Mouse (Mus musculus) heart, embryonic 16.5 days (tissue): ENCODE measurements around the gene 9430097D07Rik. TPM values are rescaled to one million over a fixed set of nuclear protein-coding genes. Genes with fewer than 3 reads are reported as not detected.

ENCODE experiments used
- ATAC-seq: fragments of 200-750 bp; cut with Nextera tagmentation; replicated peaks from 2 replicates; pipeline ENCODE4 v1.8.0; 2017; ENCODE audit warnings: moderate number of reproducible peaks; ENCODE audit not compliant: insufficient read depth, low FRiP score; ENCODE audit errors: extremely low read depth
- H3K27ac ChIP-seq: fragments of 300-500 bp; sonication (generic); 2 replicates; pipeline ENCODE4 v1.5.1; 2014; ENCODE audit warnings: mild to moderate bottlenecking, low read length, control low read depth, moderate library complexity
- H3K27me3 ChIP-seq: fragments of 300-500 bp; sonication (generic); 2 replicates; pipeline ENCODE4 v1.6.1; 2014; ENCODE audit warnings: low read length, mixed read lengths; ENCODE audit not compliant: control insufficient read depth, insufficient read depth
- H3K36me3 ChIP-seq: fragments of 300-500 bp; sonication (generic); 2 replicates; pipeline ENCODE4 v1.6.1; 2014; ENCODE audit not compliant: control insufficient read depth, insufficient read depth
- H3K4me1 ChIP-seq: fragments of 300-500 bp; sonication (generic); 2 replicates; pipeline ENCODE4 v1.6.1; 2014; ENCODE audit warnings: low read length, mixed read lengths; ENCODE audit not compliant: control insufficient read depth, insufficient read depth
- H3K4me2 ChIP-seq: fragments of 300-500 bp; sonication (generic); 2 replicates; pipeline ENCODE4 v1.6.1; 2014; ENCODE audit warnings: low read depth, mild to moderate bottlenecking, control low read depth, low read length
- H3K4me3 ChIP-seq: fragments of 300-500 bp; sonication (generic); 2 replicates; pipeline ENCODE4 v1.5.1; 2014; ENCODE audit warnings: mild to moderate bottlenecking, control low read depth, low read length
- H3K9ac ChIP-seq: fragments of 300-500 bp; sonication (generic); 2 replicates; pipeline ENCODE4 v1.6.1; 2014; ENCODE audit warnings: low read length, control low read depth
- H3K9me3 ChIP-seq: fragments of 300-500 bp; sonication (generic); replicated peaks from 2 replicates; pipeline ENCODE4 v1.6.1; 2016; ENCODE audit warnings: low read length; ENCODE audit not compliant: control insufficient read depth
- WGBS: fragments of 180-500 bp; shearing (Covaris S2); extraction: QIAGEN DNeasy Blood & Tissue Kit; methylation state at CpG from one replicate; pipeline ENCODE4 v1.1.7; 2014; 5-methylcytosine and 5-hydroxymethylcytosine counted together
- polyA plus RNA-seq: library from polyadenylated mRNA; unstranded; fragments of >200 nt; fragmentation: Nextera tagmentation; extraction: Ambion mirVana; gene quantifications from 2 replicates; pipeline ENCODE4 v1.2.1, GENCODE M21; 2015

9430097D07Rik gene
- polyA plus RNA-seq: not detected in 2 replicates

DNA sequence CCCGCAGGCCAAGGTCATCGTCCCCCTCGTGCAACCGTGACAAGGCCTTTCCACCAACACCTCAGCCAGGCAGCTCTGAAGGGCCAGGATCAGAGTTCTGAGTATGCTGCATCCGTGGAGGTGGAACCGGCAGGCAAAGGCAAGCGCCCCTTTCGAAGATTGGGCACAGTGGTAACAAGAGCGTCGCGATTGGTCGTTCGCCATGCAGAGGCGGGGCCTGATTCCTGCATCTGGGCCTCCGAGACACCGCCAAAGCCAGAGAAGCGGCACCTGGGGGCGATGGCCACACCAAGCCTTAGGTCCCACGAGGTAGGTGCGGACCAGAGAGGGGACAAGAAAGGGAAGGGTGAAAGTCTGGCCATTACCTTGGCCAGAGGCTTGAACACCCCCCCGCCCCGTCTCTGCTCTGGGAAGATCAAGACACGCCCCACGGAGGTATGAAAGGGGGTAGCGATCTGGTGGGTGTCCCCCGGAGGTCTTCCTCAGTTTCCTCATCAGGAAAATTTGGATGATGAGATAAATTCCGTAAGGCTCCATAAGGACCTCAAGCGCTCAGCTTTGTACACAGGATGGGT, at the start of gene 9430097D07Rik:
TSS of gene 9430097D07Rik (minus strand) at position 99 of the 575 bp plus-strand sequence.
- no peak within 1 kb of the TSS for H3K27ac ChIP-seq
- H3K4me3 ChIP-seq: peak within 1 kb of the TSS; percentile 37
- H3K9me3 ChIP-seq: no peaks in the 10 kb centered on the region
- peak within 1 kb of the TSS; percentile 62 for H3K4me2 ChIP-seq
- no peak; the same call in 1 of the 2 replicates for ATAC-seq
- peak within 1 kb of the TSS; percentile 37; the same call in 1 of the 2 replicates for H3K9ac ChIP-seq
- H3K27me3 ChIP-seq: peaks cover 28% of the 10 kb centered on the region
- H3K4me1 ChIP-seq: peaks cover 17% of the 10 kb centered on the region
- 9% methylated on average over 28 of the region's 28 CpGs for WGBS
- H3K36me3 ChIP-seq: peaks cover 7% of the 10 kb centered on the region; the same call in 1 of the 2 replicates

DNA sequence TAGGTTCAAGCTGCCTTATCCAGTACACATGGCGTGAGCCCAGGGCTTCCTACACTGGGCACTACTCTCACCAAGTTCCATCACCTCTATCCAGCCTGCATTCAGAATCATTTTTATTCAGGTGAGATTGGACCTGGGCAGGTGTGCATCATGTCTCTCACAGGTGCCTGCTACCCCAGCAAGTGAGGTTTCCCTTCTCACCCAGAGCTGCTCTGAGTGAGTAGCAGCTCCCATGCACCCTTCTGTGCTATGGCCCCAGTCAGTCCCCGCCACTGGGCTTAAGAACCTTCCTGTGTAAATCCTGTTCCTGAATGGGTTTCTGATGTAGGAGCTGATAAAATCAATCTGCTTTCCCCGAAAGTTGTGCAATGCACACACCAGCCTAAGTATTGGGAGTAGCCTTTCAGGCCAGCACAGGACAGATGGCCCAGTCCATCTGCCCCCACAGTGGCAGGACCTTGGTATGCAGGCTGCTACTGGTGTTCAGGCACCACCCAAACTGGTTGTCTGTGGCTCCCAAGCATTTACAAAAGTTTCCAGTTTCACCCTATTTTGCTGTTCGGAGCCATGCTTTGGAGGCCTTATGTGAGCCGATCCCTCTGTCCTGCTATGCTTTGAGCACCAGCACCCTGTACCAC, 48.7 kb upstream of the 9430097D07Rik start:
- Histone ChIP-seq H3K4me2 (no peak overlapping the region), H3K9ac (no peak overlapping the region), H3K9me3 (no peaks in the 10 kb centered on the region), H3K27me3 (no peaks in the 10 kb centered on the region), H3K27ac (peak overlapping the region; percentile 99; the same call in 1 of the 2 replicates), H3K4me3 (no peak overlapping the region), H3K36me3 (0 out of 2 replicates have a peak, but pooled peaks cover 1% of the 10 kb centered on the region), H3K4me1 (peaks cover 67% of the 10 kb centered on the region)
- 70% methylated on average over 5 of the region's 5 CpGs for WGBS
- ATAC-seq: no peak

DNA sequence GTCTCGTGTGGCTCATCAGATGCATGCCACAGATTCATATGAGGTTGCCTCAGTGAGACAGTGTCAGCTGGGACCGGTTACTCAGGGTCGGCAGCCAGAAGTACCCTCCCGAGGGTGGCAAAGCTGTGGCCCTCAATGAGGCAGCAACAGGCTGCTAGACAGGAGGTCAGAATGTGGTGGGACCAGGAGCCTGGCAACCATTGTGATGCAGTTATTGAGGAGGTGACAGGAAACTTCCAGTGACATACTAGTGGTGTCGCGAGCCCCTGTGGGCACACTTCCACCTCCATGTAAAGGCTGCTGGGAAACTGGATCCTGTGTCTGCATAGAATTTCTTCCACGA, 46.0 kb upstream of the 9430097D07Rik start, which contains the start of gene Ak1:
TSS of gene Ak1 (plus strand) at position 242 of the 343 bp plus-strand sequence.
- peaks cover 43% of the 10 kb centered on the region for H3K4me1 ChIP-seq
- H3K27me3 ChIP-seq: no peaks in the 10 kb centered on the region
- H3K27ac ChIP-seq: peak within 1 kb of the TSS; percentile 95
- WGBS: 13% methylated on average over 7 of the region's 7 CpGs
- H3K4me3 ChIP-seq: no peak within 1 kb of the TSS; the same call in 1 of the 2 replicates
- no peak; the same call in 1 of the 2 replicates for ATAC-seq
- H3K4me2 ChIP-seq: peak within 1 kb of the TSS; percentile 44
- H3K36me3 ChIP-seq: peaks cover 23% of the 10 kb centered on the region
- peaks cover 3% of the 10 kb centered on the region; the same call in 1 of the 2 replicates for H3K9me3 ChIP-seq
- H3K9ac ChIP-seq: peak within 1 kb of the TSS; percentile 58

DNA sequence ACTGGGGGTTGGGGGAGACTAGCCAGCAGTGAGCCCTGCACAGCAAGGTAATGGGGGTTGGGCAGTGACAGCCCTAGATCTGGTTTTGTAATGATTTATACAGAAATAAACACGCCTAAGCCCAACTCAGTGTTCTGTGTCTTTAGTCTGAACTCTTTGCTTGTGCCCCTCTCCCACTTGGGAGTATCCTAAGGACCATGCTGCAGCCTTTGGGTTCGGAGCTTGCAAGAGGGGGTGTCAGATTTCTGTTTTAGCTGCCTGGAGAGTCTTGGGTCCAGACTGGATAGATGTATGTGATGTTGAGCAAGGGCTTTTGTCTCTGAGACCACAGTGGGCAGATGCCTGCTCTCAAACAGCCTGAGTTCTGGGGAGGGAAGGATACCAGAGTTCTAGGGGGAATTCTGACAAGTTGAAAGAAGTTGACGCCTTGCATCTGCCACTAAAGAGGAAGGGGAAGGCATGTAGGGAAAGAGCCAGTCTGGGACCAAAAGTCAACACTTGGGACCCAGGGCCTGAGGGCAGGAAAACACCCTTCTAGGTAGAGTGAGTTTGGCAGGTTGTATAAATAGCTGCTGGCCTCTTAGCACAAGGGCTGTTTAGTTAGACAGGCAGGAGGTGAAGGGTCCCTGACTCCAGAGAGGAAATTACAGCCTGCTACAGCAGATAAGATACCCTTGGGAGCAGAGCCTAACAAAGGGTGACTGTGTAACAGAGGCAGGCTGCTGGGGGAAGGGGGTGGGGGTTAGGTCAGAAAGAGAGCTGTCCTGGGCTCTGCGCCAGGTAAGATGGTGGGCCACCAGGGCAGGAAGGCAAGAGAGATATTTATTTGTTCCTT, 45.4 kb upstream of the 9430097D07Rik start:
- no peaks in the 10 kb centered on the region for H3K27me3 ChIP-seq
- H3K4me1 ChIP-seq: peaks cover 40% of the 10 kb centered on the region
- H3K4me2 ChIP-seq: peak overlapping the region; percentile 44
- WGBS: 15% methylated on average over 4 of the region's 4 CpGs
- peak overlapping the region; percentile 95 for H3K27ac ChIP-seq
- H3K9me3 ChIP-seq: peaks cover 3% of the 10 kb centered on the region; the same call in 1 of the 2 replicates
- peaks cover 24% of the 10 kb centered on the region for H3K36me3 ChIP-seq
- H3K4me3 ChIP-seq: no peak overlapping the region
- peak; percentile 86 for ATAC-seq
- peak overlapping the region; percentile 58 for H3K9ac ChIP-seq

DNA sequence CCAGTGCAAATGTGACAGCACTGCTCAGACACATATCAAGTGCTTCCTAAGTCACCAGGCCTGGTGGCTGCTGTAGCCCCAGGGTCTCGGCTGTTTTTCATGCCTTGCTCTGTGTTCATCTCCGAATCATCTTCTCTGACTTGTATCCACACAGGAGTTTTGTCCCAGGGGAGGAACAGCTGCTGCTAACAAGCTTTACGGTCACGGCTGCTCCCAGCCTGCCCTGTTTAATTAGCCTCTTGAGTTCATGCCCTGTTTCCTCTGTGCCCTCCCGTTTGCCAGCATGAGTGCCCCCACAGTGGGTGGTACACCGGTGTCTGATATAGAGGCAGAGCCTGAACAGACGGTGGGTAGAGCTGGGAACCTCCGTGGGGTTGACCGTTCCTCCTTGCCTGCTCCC, 42.6 kb upstream of the 9430097D07Rik start:
- WGBS: 84% methylated on average over 9 of the region's 9 CpGs
- Histone ChIP-seq H3K9me3 (peaks cover 3% of the 10 kb centered on the region; the same call in 1 of the 2 replicates), H3K27ac (no peak overlapping the region), H3K27me3 (no peaks in the 10 kb centered on the region), H3K4me2 (no peak overlapping the region), H3K4me3 (no peak overlapping the region), H3K9ac (no peak overlapping the region), H3K36me3 (peaks cover 32% of the 10 kb centered on the region), H3K4me1 (peaks cover 35% of the 10 kb centered on the region)
- ATAC-seq: no peak

DNA sequence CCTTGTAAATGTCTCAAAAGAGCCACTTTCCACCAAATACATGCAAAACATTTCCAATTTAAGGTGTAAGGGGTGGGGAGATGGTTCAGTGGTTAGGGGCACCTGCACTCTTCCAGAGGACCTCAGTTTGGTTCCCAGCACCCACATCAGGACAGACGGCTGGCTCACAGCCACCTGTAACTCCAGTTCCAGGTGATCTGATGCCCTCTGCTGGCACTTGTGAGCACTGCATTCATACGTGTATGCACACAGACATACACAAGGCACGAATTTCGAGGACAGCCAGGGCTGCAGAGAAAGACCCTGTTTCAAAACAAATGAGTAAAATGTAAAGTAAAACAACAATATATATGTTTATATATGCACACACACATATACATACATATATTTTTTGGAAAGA, 42.1 kb upstream of the 9430097D07Rik start:
- Histone ChIP-seq H3K9ac (no peak overlapping the region), H3K4me2 (no peak overlapping the region), H3K27me3 (no peaks in the 10 kb centered on the region), H3K9me3 (peaks cover 3% of the 10 kb centered on the region; the same call in 1 of the 2 replicates), H3K4me3 (no peak overlapping the region), H3K36me3 (peaks cover 37% of the 10 kb centered on the region), H3K27ac (no peak overlapping the region), H3K4me1 (peaks cover 35% of the 10 kb centered on the region)
- WGBS: 93% methylated on average over 4 of the region's 4 CpGs
- no peak for ATAC-seq

DNA sequence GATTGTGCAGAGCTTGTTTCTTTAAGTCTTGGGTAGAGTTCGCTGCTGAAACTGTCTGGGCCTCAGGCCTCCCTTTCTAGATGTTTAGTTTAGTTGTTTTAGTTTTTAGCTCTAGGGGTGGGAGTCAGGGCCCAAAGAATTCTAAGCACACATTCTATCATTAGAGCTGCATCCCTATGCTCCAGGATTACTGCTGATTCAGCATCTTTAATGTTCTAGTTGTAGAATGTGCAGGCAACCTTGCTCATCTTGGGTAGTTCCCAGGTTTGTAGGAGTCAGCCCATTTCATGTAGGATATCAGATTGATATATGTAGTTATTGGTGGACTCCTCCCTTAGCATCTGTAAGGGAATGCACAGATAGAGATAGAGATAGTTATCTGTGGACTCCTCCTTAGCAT, 41.6 kb upstream of the 9430097D07Rik start:
- Histone ChIP-seq H3K4me2 (no peak overlapping the region), H3K27me3 (no peaks in the 10 kb centered on the region), H3K4me3 (no peak overlapping the region), H3K9ac (no peak overlapping the region), H3K4me1 (peaks cover 33% of the 10 kb centered on the region), H3K36me3 (peaks cover 37% of the 10 kb centered on the region), H3K27ac (no peak overlapping the region), H3K9me3 (peaks cover 3% of the 10 kb centered on the region; the same call in 1 of the 2 replicates)
- ATAC-seq: no peak
- WGBS: 95% methylated on average over 1 of the region's 1 CpGs

DNA sequence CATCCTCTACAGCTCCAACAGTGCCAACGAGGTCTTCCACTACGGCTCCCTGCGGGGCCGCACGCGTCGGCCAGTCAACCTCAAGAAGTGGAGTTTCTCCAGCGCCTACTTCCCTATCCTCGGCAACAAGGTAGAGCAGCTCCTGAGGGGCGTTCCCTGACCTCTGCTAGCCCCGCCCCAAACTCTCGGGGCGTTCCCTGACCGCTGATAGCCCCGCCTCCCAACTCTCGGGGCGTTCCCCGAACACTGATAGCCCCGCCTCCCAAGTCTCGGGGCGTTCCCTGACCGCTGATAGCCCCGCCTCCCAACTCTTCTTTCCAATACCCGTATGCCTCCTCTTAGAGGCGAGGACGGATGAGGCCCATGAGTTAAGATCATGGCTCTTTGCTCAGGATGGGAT, 36.8 kb upstream of the 9430097D07Rik start:
- peaks cover 40% of the 10 kb centered on the region for H3K4me1 ChIP-seq

More for the DNA sequence above, 36.8 kb upstream of the 9430097D07Rik start:
- Histone ChIP-seq H3K27me3 (no peaks in the 10 kb centered on the region), H3K4me2 (no peak overlapping the region), H3K27ac (no peak overlapping the region), H3K9ac (no peak overlapping the region), H3K4me3 (no peak overlapping the region), H3K36me3 (peaks cover 20% of the 10 kb centered on the region), H3K9me3 (no peaks in the 10 kb centered on the region)
- ATAC-seq: no peak
- 77% methylated on average over 26 of the region's 26 CpGs for WGBS
